Mouse (Mus musculus): ENCODE data around the gene Phlda1. TPM values are rescaled to one million over a fixed set of nuclear protein-coding genes. Genes with fewer than 3 reads are reported as not detected.

The Phlda1 gene
- polyA plus RNA-seq, 1 experiment, result 0.28 TPM

DNA sequence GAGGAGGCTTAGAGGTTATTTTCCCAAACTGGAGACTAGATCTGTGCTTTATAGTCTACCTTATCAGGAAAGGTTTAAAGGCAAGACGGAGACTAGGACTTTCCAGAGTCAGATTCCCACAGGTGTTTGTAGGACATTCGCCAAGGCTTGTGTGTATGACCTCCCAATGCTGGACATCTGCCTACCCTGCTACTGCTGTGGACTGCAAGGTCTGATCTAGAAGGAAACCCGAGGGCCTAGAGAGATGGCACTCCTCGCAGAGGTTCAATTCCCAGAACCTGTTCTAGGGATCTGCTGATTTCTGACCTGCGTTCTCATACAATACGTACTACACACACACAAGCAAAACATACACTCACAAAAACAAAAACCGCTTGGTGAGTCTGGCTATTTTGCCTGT is 680 bp upstream of the Phlda1 start:
- Histone ChIP-seq H3K4me3 (ENCODE audit: control insufficient read depth, low read depth, low read length) (no peak overlapping the region), H3K4me1 (ENCODE audit: control insufficient read depth, insufficient read depth, low read length) (peaks cover 18% of the 10 kb centered on the region), H3K36me3 (ENCODE audit: control insufficient read depth, insufficient read depth, low read length) (no peaks in the 10 kb centered on the region), H3K27ac (ENCODE audit: control insufficient read depth, insufficient read depth, low read depth, low read length) (no peak overlapping the region), H3K27me3 (ENCODE audit: control insufficient read depth, insufficient read depth, low read length) (0 out of 2 replicates have a peak, but pooled peaks cover 2% of the 10 kb centered on the region)
- no peak for TF ChIP-seq CTCF (IDR thresholded peaks at IDR 0.05; ENCODE audit: control insufficient read depth, insufficient read depth, insufficient replicate concordance, low read depth, low read length)
- TF ChIP-seq POLR2A (IDR thresholded peaks at IDR 0.05; ENCODE audit: control insufficient read depth, low read depth, low read length), result no peak

DNA sequence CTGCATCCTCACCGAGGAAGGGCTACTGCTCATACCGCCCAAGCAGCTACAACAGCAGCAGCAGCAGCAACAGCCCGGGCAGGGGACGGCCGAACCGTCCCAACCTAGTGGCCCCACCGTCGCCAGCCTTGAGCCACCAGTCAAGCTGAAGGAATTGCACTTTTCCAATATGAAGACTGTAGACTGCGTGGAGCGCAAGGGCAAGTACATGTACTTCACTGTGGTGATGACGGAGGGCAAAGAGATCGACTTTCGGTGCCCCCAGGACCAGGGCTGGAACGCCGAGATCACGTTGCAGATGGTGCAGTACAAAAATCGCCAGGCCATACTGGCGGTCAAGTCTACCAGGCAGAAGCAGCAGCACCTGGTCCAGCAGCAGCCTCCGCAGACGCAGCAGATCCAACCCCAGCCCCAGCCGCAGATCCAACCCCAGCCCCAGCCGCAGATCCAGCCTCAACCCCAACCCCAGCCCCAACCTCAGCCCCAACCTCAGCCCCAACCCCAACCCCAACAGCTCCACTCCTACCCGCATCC is 907 bp downstream of the Phlda1 start:
- no peak for TF ChIP-seq POLR2A (IDR thresholded peaks at IDR 0.05; ENCODE audit: control insufficient read depth, low read depth, low read length)
- peak overlapping the region; percentile 74 for H3K4me3 ChIP-seq (ENCODE audit: control insufficient read depth, low read depth, low read length)
- no peaks in the 10 kb centered on the region for H3K36me3 ChIP-seq (ENCODE audit: control insufficient read depth, insufficient read depth, low read length)
- 0 out of 2 replicates have a peak, but pooled peaks cover 2% of the 10 kb centered on the region for H3K27me3 ChIP-seq (ENCODE audit: control insufficient read depth, insufficient read depth, low read length)
- peaks cover 18% of the 10 kb centered on the region for H3K4me1 ChIP-seq (ENCODE audit: control insufficient read depth, insufficient read depth, low read length)
- peak overlapping the region; percentile 23; the same call in 1 of the 2 replicates for H3K27ac ChIP-seq (ENCODE audit: control insufficient read depth, insufficient read depth, low read depth, low read length)

DNA sequence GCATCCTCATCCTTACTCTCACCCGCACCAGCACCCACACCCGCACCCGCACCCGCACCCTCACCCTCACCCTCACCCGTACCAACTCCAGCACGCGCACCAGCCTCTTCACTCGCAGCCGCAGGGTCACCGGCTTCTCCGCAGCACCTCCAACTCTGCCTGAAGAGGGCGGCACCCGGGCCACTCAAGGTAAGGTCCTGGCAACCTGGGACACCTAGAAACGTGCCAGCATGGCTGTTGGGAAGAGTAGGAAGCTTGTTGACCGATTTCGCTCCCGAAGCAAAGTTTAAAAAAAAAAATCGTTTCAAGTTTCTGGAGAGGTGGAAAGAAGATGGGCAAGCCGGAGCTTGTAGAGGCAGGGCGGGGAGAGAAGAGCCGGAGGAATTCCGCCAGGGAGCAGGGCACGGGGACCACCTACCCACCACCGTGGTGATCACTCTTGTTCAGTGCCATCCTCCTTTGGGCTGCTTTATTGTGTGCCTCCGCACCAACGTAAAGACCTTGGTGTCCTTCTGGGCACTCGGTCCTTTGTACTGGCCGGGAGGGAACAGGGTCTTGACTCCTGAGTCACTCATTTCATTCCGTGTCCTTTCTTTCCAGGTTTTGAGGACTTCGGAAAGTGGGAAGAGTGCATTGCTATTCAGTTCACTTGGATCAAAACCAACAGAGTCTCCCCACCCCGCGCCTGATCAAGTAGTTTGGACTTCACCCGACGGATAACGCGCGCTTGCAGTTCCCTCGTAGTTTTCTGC is 1.6 kb downstream of the Phlda1 start:
- Histone ChIP-seq H3K4me1 (ENCODE audit: control insufficient read depth, insufficient read depth, low read length) (peaks cover 18% of the 10 kb centered on the region), H3K27ac (ENCODE audit: control insufficient read depth, insufficient read depth, low read depth, low read length) (no peak overlapping the region), H3K27me3 (ENCODE audit: control insufficient read depth, insufficient read depth, low read length) (0 out of 2 replicates have a peak, but pooled peaks cover 2% of the 10 kb centered on the region), H3K4me3 (ENCODE audit: control insufficient read depth, low read depth, low read length) (peak overlapping the region; percentile 74), H3K36me3 (ENCODE audit: control insufficient read depth, insufficient read depth, low read length) (no peaks in the 10 kb centered on the region)
- TF ChIP-seq POLR2A (IDR thresholded peaks at IDR 0.05; ENCODE audit: control insufficient read depth, low read depth, low read length), result no peak
- TF ChIP-seq CTCF (IDR thresholded peaks at IDR 0.05; ENCODE audit: control insufficient read depth, insufficient read depth, insufficient replicate concordance, low read depth, low read length), result no peak

DNA sequence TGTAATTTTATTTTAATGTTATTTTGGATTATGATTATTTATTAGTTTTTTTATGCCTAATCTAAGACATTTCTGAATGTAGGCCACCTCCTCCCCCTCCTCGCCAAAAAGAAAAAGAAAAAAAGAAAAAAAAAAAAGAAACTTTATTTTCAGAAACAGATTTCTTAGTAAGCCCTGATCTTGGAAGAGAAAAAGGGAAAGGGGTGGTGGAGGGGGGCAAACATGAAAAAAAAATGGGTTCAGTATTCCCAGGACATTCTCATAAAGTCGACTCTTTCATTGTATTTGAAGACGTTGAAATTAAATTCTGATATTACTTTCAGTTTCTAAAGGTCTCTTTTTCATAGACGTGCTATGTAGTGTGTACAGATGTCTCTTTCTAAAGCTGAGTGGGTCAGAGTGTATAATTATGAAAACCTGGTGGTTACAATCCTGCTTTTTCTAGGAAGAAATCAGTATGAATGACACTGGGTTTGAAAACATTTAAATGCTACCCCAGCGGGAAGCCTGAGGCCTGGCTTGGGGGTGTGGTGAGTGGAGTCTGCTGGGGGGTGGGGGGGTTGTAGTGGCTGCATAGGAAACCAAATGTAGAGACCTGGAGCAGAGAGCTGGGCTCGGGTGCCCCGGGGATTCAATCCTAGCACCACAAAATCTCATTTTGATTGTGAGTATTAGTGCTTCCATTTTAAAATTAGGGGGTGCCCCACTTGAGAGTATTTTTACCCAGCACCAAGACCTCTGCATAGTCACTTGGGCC is 2.4 kb downstream of the Phlda1 start:
- Histone ChIP-seq H3K4me1 (ENCODE audit: control insufficient read depth, insufficient read depth, low read length) (peaks cover 18% of the 10 kb centered on the region), H3K27me3 (ENCODE audit: control insufficient read depth, insufficient read depth, low read length) (0 out of 2 replicates have a peak, but pooled peaks cover 2% of the 10 kb centered on the region), H3K36me3 (ENCODE audit: control insufficient read depth, insufficient read depth, low read length) (no peaks in the 10 kb centered on the region), H3K4me3 (ENCODE audit: control insufficient read depth, low read depth, low read length) (no peak overlapping the region), H3K27ac (ENCODE audit: control insufficient read depth, insufficient read depth, low read depth, low read length) (no peak overlapping the region)
- TF ChIP-seq CTCF (IDR thresholded peaks at IDR 0.05; ENCODE audit: control insufficient read depth, insufficient read depth, insufficient replicate concordance, low read depth, low read length), result no peak
- no peak for TF ChIP-seq POLR2A (IDR thresholded peaks at IDR 0.05; ENCODE audit: control insufficient read depth, low read depth, low read length)

DNA sequence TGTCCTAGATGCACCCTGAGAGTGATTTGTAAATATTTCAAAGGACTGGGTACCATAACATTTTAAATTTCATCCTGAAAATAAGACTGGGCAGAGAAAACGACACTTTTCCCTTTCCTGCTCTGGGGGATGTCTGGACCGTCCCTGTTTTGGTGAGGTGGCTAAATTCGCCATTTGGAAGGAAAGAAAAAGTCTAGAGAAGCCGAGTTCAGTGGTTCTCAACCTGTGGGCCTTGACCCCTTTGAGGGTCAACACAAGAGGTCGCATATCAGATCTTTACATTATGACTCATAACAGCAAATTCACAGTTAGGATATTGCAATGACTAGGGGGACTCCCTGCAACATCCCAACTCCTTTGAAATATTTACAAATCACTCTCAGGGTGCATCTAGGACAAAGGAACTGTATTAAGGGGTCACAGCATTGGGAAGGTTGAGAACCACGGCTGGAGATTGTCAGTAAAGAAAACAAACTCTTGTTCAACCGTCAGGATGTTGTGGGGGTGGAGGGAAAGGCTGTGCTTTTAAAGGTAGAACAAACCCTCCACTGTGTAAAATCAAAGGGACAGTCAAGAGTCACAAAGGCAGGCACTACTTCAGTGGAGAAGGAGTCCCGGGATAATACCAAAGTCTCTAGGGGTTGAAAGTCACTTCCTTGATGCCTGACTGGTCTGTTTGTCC is 3.2 kb downstream of the Phlda1 start:
- no peak overlapping the region for H3K4me3 ChIP-seq (ENCODE audit: control insufficient read depth, low read depth, low read length)
- H3K27me3 ChIP-seq (ENCODE audit: control insufficient read depth, insufficient read depth, low read length), result 0 out of 2 replicates have a peak, but pooled peaks cover 2% of the 10 kb centered on the region
- TF ChIP-seq POLR2A (IDR thresholded peaks at IDR 0.05; ENCODE audit: control insufficient read depth, low read depth, low read length), result no peak
- TF ChIP-seq CTCF (IDR thresholded peaks at IDR 0.05; ENCODE audit: control insufficient read depth, insufficient read depth, insufficient replicate concordance, low read depth, low read length), result no peak
- no peak overlapping the region for H3K27ac ChIP-seq (ENCODE audit: control insufficient read depth, insufficient read depth, low read depth, low read length)
- H3K4me1 ChIP-seq (ENCODE audit: control insufficient read depth, insufficient read depth, low read length), result peaks cover 18% of the 10 kb centered on the region
- no peaks in the 10 kb centered on the region for H3K36me3 ChIP-seq (ENCODE audit: control insufficient read depth, insufficient read depth, low read length)

DNA sequence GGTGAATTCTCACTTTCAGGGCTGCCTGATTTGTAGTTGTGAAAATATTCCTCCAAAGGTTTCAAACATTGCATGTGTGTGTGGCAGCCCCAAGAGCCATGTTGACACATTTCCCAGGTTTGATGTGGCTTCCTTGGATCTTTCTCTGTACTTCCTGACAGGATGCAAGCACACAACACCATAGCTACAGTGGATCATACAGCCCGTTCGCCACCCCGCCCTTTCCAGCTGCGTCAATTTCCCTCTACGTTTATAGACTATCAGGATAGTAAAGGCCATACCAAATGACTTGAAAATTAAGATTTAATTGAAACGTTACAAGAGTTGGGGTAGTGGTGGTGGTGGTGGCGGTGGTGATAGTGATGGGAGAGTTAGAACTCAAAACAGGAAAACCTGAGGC is 3.9 kb downstream of the Phlda1 start:
- TF ChIP-seq POLR2A (IDR thresholded peaks at IDR 0.05; ENCODE audit: control insufficient read depth, low read depth, low read length) (no peak), CTCF (IDR thresholded peaks at IDR 0.05; ENCODE audit: control insufficient read depth, insufficient read depth, insufficient replicate concordance, low read depth, low read length) (no peak)
- Histone ChIP-seq H3K4me3 (ENCODE audit: control insufficient read depth, low read depth, low read length) (no peak overlapping the region), H3K36me3 (ENCODE audit: control insufficient read depth, insufficient read depth, low read length) (no peaks in the 10 kb centered on the region), H3K4me1 (ENCODE audit: control insufficient read depth, insufficient read depth, low read length) (peaks cover 18% of the 10 kb centered on the region), H3K27me3 (ENCODE audit: control insufficient read depth, insufficient read depth, low read length) (0 out of 2 replicates have a peak, but pooled peaks cover 2% of the 10 kb centered on the region), H3K27ac (ENCODE audit: control insufficient read depth, insufficient read depth, low read depth, low read length) (no peak overlapping the region)

DNA sequence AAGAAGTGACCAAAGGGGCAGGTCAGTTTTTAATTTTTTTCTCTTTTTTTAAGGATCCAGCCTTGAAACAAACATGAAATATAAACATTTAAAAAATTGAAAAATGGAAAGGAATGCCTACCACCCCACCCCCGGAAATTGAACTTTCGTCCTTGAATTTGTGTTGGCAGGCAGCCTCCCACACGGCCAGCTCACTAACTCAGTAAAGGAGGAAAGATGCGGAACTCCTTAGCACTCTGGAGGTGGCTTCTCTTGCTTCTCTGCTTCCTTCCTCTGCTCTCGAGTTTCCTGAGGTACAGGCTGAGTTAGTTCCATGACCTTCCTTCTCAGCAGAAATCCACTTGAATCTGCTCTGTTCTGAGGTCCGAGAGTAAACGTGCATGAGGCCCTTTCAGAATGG is 4.7 kb downstream of the Phlda1 start:
- Histone ChIP-seq H3K27me3 (ENCODE audit: control insufficient read depth, insufficient read depth, low read length) (0 out of 2 replicates have a peak, but pooled peaks cover 2% of the 10 kb centered on the region), H3K4me1 (ENCODE audit: control insufficient read depth, insufficient read depth, low read length) (peaks cover 15% of the 10 kb centered on the region), H3K36me3 (ENCODE audit: control insufficient read depth, insufficient read depth, low read length) (no peaks in the 10 kb centered on the region), H3K4me3 (ENCODE audit: control insufficient read depth, low read depth, low read length) (no peak overlapping the region), H3K27ac (ENCODE audit: control insufficient read depth, insufficient read depth, low read depth, low read length) (no peak overlapping the region)
- TF ChIP-seq POLR2A (IDR thresholded peaks at IDR 0.05; ENCODE audit: control insufficient read depth, low read depth, low read length), result no peak
- no peak for TF ChIP-seq CTCF (IDR thresholded peaks at IDR 0.05; ENCODE audit: control insufficient read depth, insufficient read depth, insufficient replicate concordance, low read depth, low read length)
